Mouse (Mus musculus): Measurements from ENCODE around the gene Fgfr1op. TPM values are rescaled to one million over a fixed set of nuclear protein-coding genes. Genes with fewer than 3 reads are reported as not detected.

The Fgfr1op gene
- polyA plus RNA-seq, 1 experiment, result 0.11 TPM

- H3K4me3 ChIP-seq (replicated peaks), result no peak overlapping the region
- no peaks in the 10 kb centered on the region for H3K9me3 ChIP-seq (ENCODE audit: control insufficient read depth, low read length)
- H3K4me1 ChIP-seq (ENCODE audit: control insufficient read depth), result no peaks in the 10 kb centered on the region
- TF ChIP-seq TAL1 (IDR thresholded peaks at IDR 0.05; ENCODE audit: low read length), result no peak
- TF ChIP-seq GATA1 (IDR thresholded peaks at IDR 0.05; ENCODE audit: low read length), result no peak
- H3K36me3 ChIP-seq (ENCODE audit: control insufficient read depth), result no peaks in the 10 kb centered on the region
- no peaks in the 10 kb centered on the region for H3K27me3 ChIP-seq (ENCODE audit: control insufficient read depth)
Observed at GRCm38 (mm10) chr17:8225166-8225565, 59.9 kb downstream of the Fgfr1op start.

GRCm38 (mm10) chr17:8225746-8226145, 60.4 kb downstream of the Fgfr1op start:
- Histone ChIP-seq H3K36me3 (ENCODE audit: control insufficient read depth) (no peaks in the 10 kb centered on the region), H3K4me1 (ENCODE audit: control insufficient read depth) (no peaks in the 10 kb centered on the region)
- TF ChIP-seq GATA1 (IDR thresholded peaks at IDR 0.05; ENCODE audit: low read length), result no peak
- TF ChIP-seq TAL1 (IDR thresholded peaks at IDR 0.05; ENCODE audit: low read length), result no peak

GRCm38 (mm10) chr17:8228622-8229021, 63.3 kb downstream of the Fgfr1op start:
- TF ChIP-seq TAL1 (IDR thresholded peaks at IDR 0.05; ENCODE audit: low read length) (no peak), GATA1 (IDR thresholded peaks at IDR 0.05; ENCODE audit: low read length) (no peak)
- Histone ChIP-seq H3K4me1 (ENCODE audit: control insufficient read depth) (no peaks in the 10 kb centered on the region), H3K9me3 (ENCODE audit: control insufficient read depth, low read length) (no peaks in the 10 kb centered on the region), H3K27me3 (ENCODE audit: control insufficient read depth) (no peaks in the 10 kb centered on the region), H3K4me3 (replicated peaks) (no peak overlapping the region), H3K36me3 (ENCODE audit: control insufficient read depth) (no peaks in the 10 kb centered on the region)

More at GRCm38 (mm10) chr17:8225746-8226145, 60.4 kb downstream of the Fgfr1op start:
- Histone ChIP-seq H3K4me3 (replicated peaks) (no peak overlapping the region), H3K9me3 (ENCODE audit: control insufficient read depth, low read length) (no peaks in the 10 kb centered on the region), H3K27me3 (ENCODE audit: control insufficient read depth) (no peaks in the 10 kb centered on the region)

- Histone ChIP-seq H3K4me3 (replicated peaks) (no peak overlapping the region), H3K27me3 (ENCODE audit: control insufficient read depth) (no peaks in the 10 kb centered on the region), H3K36me3 (ENCODE audit: control insufficient read depth) (no peaks in the 10 kb centered on the region), H3K9me3 (ENCODE audit: control insufficient read depth, low read length) (no peaks in the 10 kb centered on the region), H3K4me1 (ENCODE audit: control insufficient read depth) (no peaks in the 10 kb centered on the region)
- TF ChIP-seq TAL1 (IDR thresholded peaks at IDR 0.05; ENCODE audit: low read length) (no peak), GATA1 (IDR thresholded peaks at IDR 0.05; ENCODE audit: low read length) (no peak)
Observed at GRCm38 (mm10) chr17:8229607-8230006, 64.3 kb downstream of the Fgfr1op start.

- H3K9me3 ChIP-seq (ENCODE audit: control insufficient read depth, low read length), result no peaks in the 10 kb centered on the region
- no peak for TF ChIP-seq GATA1 (IDR thresholded peaks at IDR 0.05; ENCODE audit: low read length)
- no peak for TF ChIP-seq TAL1 (IDR thresholded peaks at IDR 0.05; ENCODE audit: low read length)
- H3K4me1 ChIP-seq (ENCODE audit: control insufficient read depth), result no peaks in the 10 kb centered on the region
- H3K36me3 ChIP-seq (ENCODE audit: control insufficient read depth), result no peaks in the 10 kb centered on the region
- no peaks in the 10 kb centered on the region; the same call in 1 of the 2 replicates for H3K27me3 ChIP-seq (ENCODE audit: control insufficient read depth)
- H3K4me3 ChIP-seq (replicated peaks), result no peak overlapping the region
Observed at GRCm38 (mm10) chr17:8232089-8232488, 66.8 kb downstream of the Fgfr1op start.

- no peaks in the 10 kb centered on the region for H3K4me1 ChIP-seq (ENCODE audit: control insufficient read depth)
- H3K4me3 ChIP-seq (replicated peaks), result no peak overlapping the region
- peaks cover 2% of the 10 kb centered on the region for H3K27me3 ChIP-seq (ENCODE audit: control insufficient read depth)
- H3K9me3 ChIP-seq (ENCODE audit: control insufficient read depth, low read length), result no peaks in the 10 kb centered on the region
- TF ChIP-seq GATA1 (IDR thresholded peaks at IDR 0.05; ENCODE audit: low read length), result no peak
- TF ChIP-seq TAL1 (IDR thresholded peaks at IDR 0.05; ENCODE audit: low read length), result no peak
- no peaks in the 10 kb centered on the region for H3K36me3 ChIP-seq (ENCODE audit: control insufficient read depth)
Observed at GRCm38 (mm10) chr17:8233618-8234214, 68.4 kb downstream of the Fgfr1op start.

GRCm38 (mm10) chr17:8234537-8234936, 69.2 kb downstream of the Fgfr1op start:
- no peak for TF ChIP-seq GATA1 (IDR thresholded peaks at IDR 0.05; ENCODE audit: low read length)
- no peak for TF ChIP-seq TAL1 (IDR thresholded peaks at IDR 0.05; ENCODE audit: low read length)
- no peak overlapping the region for H3K4me3 ChIP-seq (replicated peaks)
- H3K9me3 ChIP-seq (ENCODE audit: control insufficient read depth, low read length), result no peaks in the 10 kb centered on the region
- H3K27me3 ChIP-seq (ENCODE audit: control insufficient read depth), result peaks cover 2% of the 10 kb centered on the region
- H3K4me1 ChIP-seq (ENCODE audit: control insufficient read depth), result no peaks in the 10 kb centered on the region
- no peaks in the 10 kb centered on the region for H3K36me3 ChIP-seq (ENCODE audit: control insufficient read depth)

GRCm38 (mm10) chr17:8235743-8236142, 70.4 kb downstream of the Fgfr1op start, which contains the start of gene Ccr6:
Gene Ccr6, plus strand, starts transcription at chr17:8236043.
- H3K4me3 ChIP-seq (replicated peaks), result no peak within 1 kb of the TSS
- H3K27me3 ChIP-seq (ENCODE audit: control insufficient read depth), result peaks cover 2% of the 10 kb centered on the region
- no peak for TF ChIP-seq TAL1 (IDR thresholded peaks at IDR 0.05; ENCODE audit: low read length)
- no peak for TF ChIP-seq GATA1 (IDR thresholded peaks at IDR 0.05; ENCODE audit: low read length)
- no peaks in the 10 kb centered on the region for H3K4me1 ChIP-seq (ENCODE audit: control insufficient read depth)
- H3K36me3 ChIP-seq (ENCODE audit: control insufficient read depth), result no peaks in the 10 kb centered on the region
- H3K9me3 ChIP-seq (ENCODE audit: control insufficient read depth, low read length), result no peaks in the 10 kb centered on the region

GRCm38 (mm10) chr17:8238012-8238710, 72.9 kb downstream of the Fgfr1op start:
- no peak for TF ChIP-seq TAL1 (IDR thresholded peaks at IDR 0.05; ENCODE audit: low read length)
- no peak for TF ChIP-seq GATA1 (IDR thresholded peaks at IDR 0.05; ENCODE audit: low read length)
- peaks cover 2% of the 10 kb centered on the region for H3K27me3 ChIP-seq (ENCODE audit: control insufficient read depth)
- no peaks in the 10 kb centered on the region for H3K36me3 ChIP-seq (ENCODE audit: control insufficient read depth)
- no peak overlapping the region for H3K4me3 ChIP-seq (replicated peaks)
- no peaks in the 10 kb centered on the region for H3K9me3 ChIP-seq (ENCODE audit: control insufficient read depth, low read length)
- no peaks in the 10 kb centered on the region for H3K4me1 ChIP-seq (ENCODE audit: control insufficient read depth)

Measured in erythroblast, embryonic 14.5 days (primary cell).